Mouse (Mus musculus): Measurements from ENCODE around the gene Mfsd4b3. TPM values are rescaled to one million over a fixed set of nuclear protein-coding genes. Genes with fewer than 3 reads are reported as not detected.
"Not testable (repeated sequence)": the region's sequence is repeated elsewhere in the genome, so short reads cannot be mapped to it uniquely, and the experiment has no call there.

The Mfsd4b3 gene
- 0.64 and 0.74 TPM in 2 replicates for polyA plus RNA-seq (2015; fragmentation: Nextera tagmentation; extraction: Ambion mirVana)

- peak; percentile 86 for ATAC-seq (ENCODE audit: extremely low read depth, insufficient number of reproducible peaks, low FRiP score, low TSS enrichment)
- Histone ChIP-seq H3K4me3 (peak within 1 kb of the TSS; percentile 69), H3K9ac (peak within 1 kb of the TSS; percentile 78), H3K36me3 (no peaks in the 10 kb centered on the region), H3K27me3 (replicated peaks) (no peaks in the 10 kb centered on the region), H3K4me1 (peaks cover 15% of the 10 kb centered on the region), H3K27ac (replicated peaks) (peak within 1 kb of the TSS; percentile 61), H3K9me3 (no peaks in the 10 kb centered on the region), H3K4me2 (peak within 1 kb of the TSS; percentile 99)
- WGBS: under 1% methylated on average over 38 of the region's 38 CpGs
These were observed at the start of gene Mfsd4b3 for GRCm38 (mm10) chr10:39959761-39960440. Gene Mfsd4b3 (minus strand): TSS chr10:39960153.

- Histone ChIP-seq H3K36me3 (no peaks in the 10 kb centered on the region), H3K4me2 (no peak overlapping the region), H3K9ac (no peak overlapping the region), H3K27me3 (replicated peaks) (no peaks in the 10 kb centered on the region), H3K4me3 (no peak overlapping the region), H3K27ac (replicated peaks) (no peak overlapping the region), H3K9me3 (peaks cover 6% of the 10 kb centered on the region; the same call in 1 of the 2 replicates), H3K4me1 (0 out of 2 replicates have a peak, but pooled peaks cover 5% of the 10 kb centered on the region)
- no peak for ATAC-seq (ENCODE audit: extremely low read depth, insufficient number of reproducible peaks, low FRiP score, low TSS enrichment)
- WGBS: 72% methylated on average over 11 of the region's 11 CpGs
These were observed 49.6 kb upstream of the Mfsd4b3 start for GRCm38 (mm10) chr10:40009591-40009990.

GRCm38 (mm10) chr10:40008847-40009246 is 48.9 kb upstream of the Mfsd4b3 start:
- not testable (repeated sequence) for H3K4me3 ChIP-seq; H3K9ac ChIP-seq; H3K36me3 ChIP-seq; ATAC-seq (ENCODE audit: extremely low read depth, insufficient number of reproducible peaks, low FRiP score, low TSS enrichment); H3K27me3 ChIP-seq (replicated peaks); H3K27ac ChIP-seq (replicated peaks); H3K4me1 ChIP-seq; H3K4me2 ChIP-seq; H3K9me3 ChIP-seq
- 59% methylated on average over 4 of the region's 4 CpGs for WGBS

- ATAC-seq (ENCODE audit: extremely low read depth, insufficient number of reproducible peaks, low FRiP score, low TSS enrichment): no peak
- H3K9ac ChIP-seq: no peak overlapping the region
- H3K9me3 ChIP-seq: no peaks in the 10 kb centered on the region
- no peak overlapping the region for H3K27ac ChIP-seq (replicated peaks)
- 0 out of 2 replicates have a peak, but pooled peaks cover 5% of the 10 kb centered on the region for H3K4me1 ChIP-seq
- 73% methylated on average over 4 of the region's 4 CpGs for WGBS
- no peaks in the 10 kb centered on the region for H3K36me3 ChIP-seq
- H3K27me3 ChIP-seq (replicated peaks): no peaks in the 10 kb centered on the region
- no peak overlapping the region for H3K4me2 ChIP-seq
- H3K4me3 ChIP-seq: no peak overlapping the region
These were observed 48.0 kb upstream of the Mfsd4b3 start for GRCm38 (mm10) chr10:40007953-40008352.

GRCm38 (mm10) chr10:40006963-40007362 is 47.0 kb upstream of the Mfsd4b3 start:
- no peaks in the 10 kb centered on the region for H3K9me3 ChIP-seq
- no peak for ATAC-seq (ENCODE audit: extremely low read depth, insufficient number of reproducible peaks, low FRiP score, low TSS enrichment)
- H3K27me3 ChIP-seq (replicated peaks): no peaks in the 10 kb centered on the region
- 0 out of 2 replicates have a peak, but pooled peaks cover 5% of the 10 kb centered on the region for H3K4me1 ChIP-seq
- H3K27ac ChIP-seq (replicated peaks): no peak overlapping the region
- WGBS: 62% methylated on average over 10 of the region's 10 CpGs
- H3K4me3 ChIP-seq: no peak overlapping the region
- no peak overlapping the region for H3K9ac ChIP-seq
- H3K4me2 ChIP-seq: no peak overlapping the region
- no peaks in the 10 kb centered on the region for H3K36me3 ChIP-seq

GRCm38 (mm10) chr10:40000746-40001145 is 40.8 kb upstream of the Mfsd4b3 start:
- Histone ChIP-seq H3K4me2 (no peak overlapping the region), H3K9me3 (no peaks in the 10 kb centered on the region), H3K27ac (replicated peaks) (no peak overlapping the region), H3K4me1 (0 out of 2 replicates have a peak, but pooled peaks cover 5% of the 10 kb centered on the region), H3K9ac (no peak overlapping the region), H3K4me3 (no peak overlapping the region), H3K27me3 (replicated peaks) (no peaks in the 10 kb centered on the region), H3K36me3 (no peaks in the 10 kb centered on the region)
- 78% methylated on average over 2 of the region's 2 CpGs for WGBS
- no peak for ATAC-seq (ENCODE audit: extremely low read depth, insufficient number of reproducible peaks, low FRiP score, low TSS enrichment)

- Histone ChIP-seq H3K9me3 (peaks cover 5% of the 10 kb centered on the region; the same call in 1 of the 2 replicates), H3K4me1 (no peaks in the 10 kb centered on the region), H3K9ac (no peak overlapping the region), H3K27ac (replicated peaks) (no peak overlapping the region), H3K27me3 (replicated peaks) (no peaks in the 10 kb centered on the region), H3K36me3 (no peaks in the 10 kb centered on the region), H3K4me2 (no peak overlapping the region), H3K4me3 (no peak overlapping the region)
- no peak for ATAC-seq (ENCODE audit: extremely low read depth, insufficient number of reproducible peaks, low FRiP score, low TSS enrichment)
- 32% methylated on average over 4 of the region's 4 CpGs for WGBS
These were observed 31.2 kb upstream of the Mfsd4b3 start for GRCm38 (mm10) chr10:39991155-39991554.

GRCm38 (mm10) chr10:39986466-39986865 is 26.5 kb upstream of the Mfsd4b3 start, which contains the start of gene Mfsd4b5:
Gene Mfsd4b5 (minus strand): TSS chr10:39986646.
- Histone ChIP-seq H3K27me3 (replicated peaks) (no peaks in the 10 kb centered on the region), H3K36me3 (no peaks in the 10 kb centered on the region), H3K4me3 (no peak within 1 kb of the TSS), H3K4me2 (no peak within 1 kb of the TSS), H3K4me1 (no peaks in the 10 kb centered on the region), H3K9me3 (no peaks in the 10 kb centered on the region), H3K9ac (no peak within 1 kb of the TSS), H3K27ac (replicated peaks) (no peak within 1 kb of the TSS)
- no peak for ATAC-seq (ENCODE audit: extremely low read depth, insufficient number of reproducible peaks, low FRiP score, low TSS enrichment)
- WGBS: 78% methylated on average over 12 of the region's 12 CpGs

- no peak overlapping the region for H3K4me2 ChIP-seq
- no peaks in the 10 kb centered on the region for H3K36me3 ChIP-seq
- no peak overlapping the region for H3K27ac ChIP-seq (replicated peaks)
- H3K4me1 ChIP-seq: no peaks in the 10 kb centered on the region
- no peak for ATAC-seq (ENCODE audit: extremely low read depth, insufficient number of reproducible peaks, low FRiP score, low TSS enrichment)
- WGBS: 67% methylated on average over 5 of the region's 5 CpGs
- no peak overlapping the region for H3K9ac ChIP-seq
- peaks cover 7% of the 10 kb centered on the region for H3K9me3 ChIP-seq
- H3K27me3 ChIP-seq (replicated peaks): no peaks in the 10 kb centered on the region
- H3K4me3 ChIP-seq: no peak overlapping the region
These were observed 22.7 kb upstream of the Mfsd4b3 start for GRCm38 (mm10) chr10:39982604-39983003.

GRCm38 (mm10) chr10:39978231-39978630 is 18.3 kb upstream of the Mfsd4b3 start:
- Histone ChIP-seq H3K4me2 (no peak overlapping the region), H3K9me3 (peaks cover 14% of the 10 kb centered on the region), H3K4me1 (no peaks in the 10 kb centered on the region), H3K27me3 (replicated peaks) (no peaks in the 10 kb centered on the region), H3K9ac (no peak overlapping the region), H3K36me3 (no peaks in the 10 kb centered on the region), H3K27ac (replicated peaks) (no peak overlapping the region), H3K4me3 (no peak overlapping the region)
- WGBS: 73% methylated on average over 1 of the region's 1 CpGs
- no peak for ATAC-seq (ENCODE audit: extremely low read depth, insufficient number of reproducible peaks, low FRiP score, low TSS enrichment)

GRCm38 (mm10) chr10:39977346-39977745 is 17.4 kb upstream of the Mfsd4b3 start:
- H3K9ac ChIP-seq: no peak overlapping the region
- H3K4me2 ChIP-seq: no peak overlapping the region
- no peaks in the 10 kb centered on the region for H3K27me3 ChIP-seq (replicated peaks)
- no peak overlapping the region for H3K27ac ChIP-seq (replicated peaks)
- WGBS: 84% methylated on average over 4 of the region's 4 CpGs
- H3K9me3 ChIP-seq: peaks cover 14% of the 10 kb centered on the region
- no peaks in the 10 kb centered on the region for H3K36me3 ChIP-seq
- no peaks in the 10 kb centered on the region for H3K4me1 ChIP-seq
- no peak for ATAC-seq (ENCODE audit: extremely low read depth, insufficient number of reproducible peaks, low FRiP score, low TSS enrichment)
- no peak overlapping the region for H3K4me3 ChIP-seq

- H3K36me3 ChIP-seq: no peaks in the 10 kb centered on the region
- no peak overlapping the region for H3K27ac ChIP-seq (replicated peaks)
- peaks cover 14% of the 10 kb centered on the region for H3K9me3 ChIP-seq
- no peaks in the 10 kb centered on the region for H3K27me3 ChIP-seq (replicated peaks)
- no peak overlapping the region for H3K4me2 ChIP-seq
- H3K4me3 ChIP-seq: no peak overlapping the region
- H3K4me1 ChIP-seq: no peaks in the 10 kb centered on the region
- 48% methylated on average over 2 of the region's 2 CpGs for WGBS
- ATAC-seq (ENCODE audit: extremely low read depth, insufficient number of reproducible peaks, low FRiP score, low TSS enrichment): no peak
- no peak overlapping the region for H3K9ac ChIP-seq
These were observed 15.8 kb upstream of the Mfsd4b3 start for GRCm38 (mm10) chr10:39975771-39976170.

Measured in heart, embryonic 13.5 days (tissue).